Comparison of ENCODE assay signal across 16 mouse cellular contexts in the genomic region with DNA sequence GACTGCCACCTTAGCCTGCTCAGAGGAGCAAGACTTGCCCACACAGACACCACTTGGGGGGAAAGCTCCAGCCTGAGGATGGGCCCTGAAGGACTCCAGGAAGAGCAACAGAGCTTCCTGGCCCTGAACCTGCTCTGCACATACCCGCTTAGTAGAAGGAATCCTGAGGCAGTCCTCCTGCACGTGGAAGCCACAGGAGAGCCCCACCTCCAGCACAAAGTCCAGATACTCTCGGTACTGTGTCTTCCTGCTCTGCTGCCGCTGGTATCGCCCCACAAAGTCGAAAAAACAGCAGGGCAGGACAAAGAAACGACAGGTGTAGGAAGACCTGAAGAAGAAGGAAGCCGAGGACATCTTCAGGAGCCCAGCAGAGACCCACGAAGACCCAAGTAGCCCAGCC. TPM values are rescaled to one million over a fixed set of nuclear protein-coding genes. Genes with fewer than 3 reads are reported as not detected.
"Had no signal": no experiment of that assay in that cellular context is flagged by ENCODE, and none has a peak within 500 bp of the region (broad histone marks: within the 10 kb centered on the region; RNA-seq: fewer than 3 reads in every experiment).

No protein-coding gene starts in this region.

- ATAC-seq: hindbrain, embryonic 16.5 days; inflammation-experienced regulatory T-cells, adult 6 months; liver, embryonic 12.5 days; midbrain, embryonic 15.5 days had no signal

- H3K4me1 ChIP-seq: limb, embryonic 15.5 days; liver, embryonic 12.5 days; midbrain, embryonic 15.5 days; neural tube, embryonic 12.5 days had no signal

- H3K27ac ChIP-seq: limb, embryonic 15.5 days; liver, embryonic 12.5 days; macrophage; midbrain, embryonic 15.5 days; neural tube, embryonic 12.5 days had no signal

- H3K9ac ChIP-seq: limb, embryonic 15.5 days; liver, embryonic 12.5 days; lung, embryonic 14.5 days; midbrain, embryonic 15.5 days; neural tube, embryonic 12.5 days had no signal

- H3K4me2 ChIP-seq: limb, embryonic 15.5 days; liver, embryonic 12.5 days; lung, embryonic 14.5 days; midbrain, embryonic 11.5 days; midbrain, embryonic 15.5 days; neural tube, embryonic 12.5 days had no signal

- DNase-seq: layer of hippocampus, adult 9-11 months; layer of hippocampus, postnatal 36 days; lung, embryonic 14.5 days; lung, postnatal 10 days; spleen, adult 18-20 months; thymus, adult 18-20 months; thymus, postnatal 14 days had no signal

- H3K27me3 ChIP-seq: limb, embryonic 15.5 days; liver, embryonic 12.5 days; megakaryocyte, embryonic 14.5 days; midbrain, embryonic 15.5 days; neural tube, embryonic 12.5 days had no signal

- H3K4me3 ChIP-seq: limb, embryonic 15.5 days; liver, embryonic 12.5 days; megakaryocyte, embryonic 14.5 days; midbrain, embryonic 15.5 days; neural tube, embryonic 12.5 days had no signal

- H3K9me3 ChIP-seq: limb, embryonic 15.5 days; liver, embryonic 12.5 days; megakaryocyte, embryonic 14.5 days; midbrain, embryonic 15.5 days; neural tube, embryonic 12.5 days had no signal

RNA-seq across cellular contexts. Expression of a gene that starts 39.7 kb away (rescaled TPM):
- polyA plus RNA-seq: inflammation-experienced regulatory T-cells, adult 6 months; macrophage had no signal
